Mouse (Mus musculus): ENCODE data around the gene Lrig2.
"Not testable (repeated sequence)": the region's sequence is repeated elsewhere in the genome, so short reads cannot be mapped to it uniquely, and the experiment has no call there.

The Lrig2 gene

DNA sequence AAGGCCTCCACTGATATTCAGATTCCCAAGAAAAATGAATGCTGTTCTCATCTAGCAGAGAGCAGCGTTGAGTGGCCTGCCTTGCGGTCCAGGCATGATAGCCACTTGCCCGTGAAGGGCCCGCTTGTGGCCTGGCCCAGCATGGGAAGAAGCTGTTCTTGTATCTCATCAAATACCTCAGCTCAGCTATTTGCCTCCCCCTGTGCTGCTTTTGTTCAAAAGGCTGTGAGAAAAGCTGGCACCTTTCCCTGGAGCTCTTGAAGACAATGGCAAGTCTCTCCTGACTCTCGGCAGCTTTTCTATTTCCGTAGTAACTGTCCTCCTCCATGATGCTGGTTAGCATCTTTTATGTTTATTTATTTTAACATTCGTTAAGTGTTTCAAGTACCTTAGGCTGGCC lies 74.1 kb downstream of the Lrig2 start:
- intact Hi-C loops (cut with DNase I), result loop anchor here (5.0 kb wide), 1 partner anchor 215 kb away; the partner anchor contains the start of gene Magi3

DNA sequence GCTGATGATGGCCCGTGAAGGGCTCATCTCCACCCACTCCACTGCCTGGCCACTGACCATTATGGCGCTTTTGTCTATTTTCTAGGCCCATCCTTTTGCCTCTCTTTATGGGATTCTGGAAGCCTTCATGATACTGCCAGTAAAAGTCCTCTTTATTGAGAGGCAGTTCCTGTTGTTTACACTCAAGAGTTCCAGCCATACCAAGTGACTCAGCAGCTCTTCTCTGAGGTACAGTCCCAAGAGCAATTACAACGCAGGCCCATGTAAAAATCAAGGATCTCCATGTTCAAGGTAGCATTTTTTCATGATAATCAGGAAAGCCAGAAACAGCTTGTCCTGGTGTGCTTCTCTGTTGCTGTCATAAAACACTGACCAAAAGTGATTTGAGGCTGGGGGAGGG lies 75.8 kb downstream of the Lrig2 start:
- intact Hi-C loops (cut with DNase I), result loop anchor here (5.0 kb wide), 1 partner anchor 214 kb away; the partner anchor contains the start of gene Magi3

DNA sequence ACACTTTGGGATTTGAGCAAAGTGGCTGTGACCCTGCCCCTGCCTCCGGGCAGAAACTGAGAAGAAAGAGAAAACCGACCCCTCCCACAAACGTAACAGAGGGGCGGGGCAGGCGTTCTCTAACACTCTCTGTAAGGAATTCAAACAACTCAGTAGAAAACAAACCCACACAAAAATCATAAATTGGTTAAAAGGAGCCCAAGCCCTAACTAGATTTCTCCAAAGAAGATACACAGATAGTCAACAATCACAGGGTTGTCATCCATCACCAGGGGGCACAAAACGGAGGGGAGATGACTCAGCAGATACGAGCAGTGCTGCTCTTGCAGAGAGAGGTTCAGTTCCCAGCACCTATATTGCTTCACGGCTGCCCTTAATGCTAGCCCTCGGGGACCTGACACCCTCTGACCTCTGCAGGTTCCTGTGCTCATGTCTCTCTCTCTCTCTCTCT lies 77.4 kb downstream of the Lrig2 start:
- intact Hi-C loops (cut with DNase I), result no loop called here

DNA sequence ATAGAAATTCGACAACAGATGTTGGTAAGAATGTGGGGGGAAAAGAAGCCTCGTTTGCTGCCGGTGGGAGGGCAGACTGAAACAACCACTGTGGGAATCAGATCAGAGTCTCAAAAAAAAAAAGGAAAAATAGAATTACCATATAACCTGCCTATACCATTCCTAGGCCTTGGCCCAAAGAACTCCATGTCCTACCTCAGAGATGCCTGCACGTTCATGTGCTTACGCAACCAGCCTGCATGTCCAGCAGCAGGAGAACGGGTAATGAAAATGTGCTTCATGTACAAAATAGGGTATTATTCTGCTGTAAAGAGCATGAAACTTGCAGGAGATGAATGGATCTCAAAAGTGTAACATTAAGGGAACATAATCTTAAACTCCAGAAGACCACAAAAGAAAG lies 79.1 kb downstream of the Lrig2 start:
- intact Hi-C loops (cut with DNase I), result no loop called here

DNA sequence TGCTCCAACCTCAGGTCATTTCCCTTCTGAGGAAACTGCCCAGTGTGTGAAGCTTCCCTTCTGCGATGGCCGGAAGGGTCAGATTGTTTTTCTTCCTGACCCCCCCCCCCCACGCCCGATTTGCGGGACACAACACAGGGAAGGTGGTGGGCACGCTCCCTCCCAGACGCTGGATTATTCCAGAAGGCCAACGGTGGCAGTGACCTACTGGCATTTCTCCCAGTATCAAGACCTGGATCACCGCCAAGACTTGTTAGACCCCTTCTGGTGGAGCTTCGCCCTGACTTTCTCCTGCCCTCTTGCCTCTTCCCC lies 79.9 kb downstream of the Lrig2 start:
- intact Hi-C loops (cut with DNase I), result no loop called here

DNA sequence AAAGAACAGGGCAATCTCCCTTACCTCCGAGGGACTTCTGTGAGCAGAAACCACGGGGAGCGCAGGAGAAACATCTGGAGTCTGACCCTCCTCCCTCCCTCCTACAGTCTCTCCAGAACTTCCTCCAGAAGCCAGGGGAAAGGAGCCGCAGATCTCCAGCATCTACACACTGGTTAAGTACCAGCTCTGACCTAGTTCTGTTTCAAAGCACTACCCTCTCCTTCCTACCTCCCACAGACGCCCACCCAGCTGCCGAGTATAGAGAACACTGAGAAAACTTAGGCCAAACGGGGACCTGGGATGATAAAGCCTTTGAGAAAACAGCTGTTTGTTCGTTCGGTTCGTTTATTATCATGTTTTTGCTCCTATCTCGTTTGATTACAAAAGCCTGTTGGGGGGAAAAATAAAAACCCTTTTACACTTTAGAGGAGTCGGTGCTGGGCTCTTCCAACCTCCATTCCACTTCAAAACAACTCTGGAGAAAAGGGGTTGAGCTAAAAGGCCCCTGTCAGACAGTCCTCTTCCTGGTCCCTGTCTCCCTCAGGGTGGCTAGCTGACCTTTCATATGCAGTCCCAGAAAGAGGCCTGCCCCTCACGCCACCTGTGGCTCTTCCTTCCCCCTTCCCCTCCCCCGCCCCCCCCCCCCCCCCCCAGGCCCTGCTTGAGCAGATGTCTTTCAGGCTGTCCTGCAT lies 80.4 kb downstream of the Lrig2 start:
- intact Hi-C loops (cut with DNase I), result no loop called here

DNA sequence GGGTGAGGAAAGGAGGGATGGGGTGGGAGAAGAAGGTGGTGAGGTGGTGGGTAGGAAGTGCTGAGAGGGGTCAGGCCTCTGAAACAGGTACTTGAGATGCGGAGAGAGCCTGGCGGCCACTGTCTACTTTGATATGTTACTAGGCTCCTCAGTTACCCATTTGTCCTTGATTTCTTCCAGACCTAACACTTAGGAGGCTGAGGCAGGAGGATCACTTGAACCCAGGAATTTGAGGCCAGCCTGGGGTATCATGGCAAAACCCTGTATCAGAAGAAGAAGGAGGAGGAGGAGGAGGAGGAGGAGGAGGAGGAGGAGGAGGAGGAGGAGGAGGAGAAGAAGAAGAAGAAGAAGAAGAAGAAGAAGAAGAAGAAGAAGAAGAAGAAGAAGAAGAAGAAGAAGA lies 84.4 kb downstream of the Lrig2 start:
- intact Hi-C loops (cut with DNase I), result not testable (repeated sequence)

DNA sequence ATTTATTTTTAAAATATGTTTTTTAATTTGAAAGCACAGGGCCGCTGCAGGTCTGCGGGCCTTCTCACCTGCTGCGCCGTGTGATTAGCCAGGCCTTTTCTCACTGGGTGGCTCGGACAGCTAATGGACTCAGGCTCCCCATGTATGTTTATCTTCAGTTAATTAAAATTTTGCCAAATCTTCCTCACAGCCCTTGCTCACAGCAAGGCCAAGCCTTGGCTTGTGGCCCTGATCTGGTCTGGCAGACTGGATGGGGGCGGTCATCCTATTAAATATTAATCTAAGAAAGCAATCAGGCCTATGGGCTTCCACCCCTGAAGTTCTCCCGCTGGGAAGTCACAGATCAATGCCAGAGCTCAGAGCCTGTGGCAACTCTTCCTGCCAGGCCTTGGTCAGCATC lies 87.4 kb downstream of the Lrig2 start:
- intact Hi-C loops (cut with DNase I), result no loop called here

DNA sequence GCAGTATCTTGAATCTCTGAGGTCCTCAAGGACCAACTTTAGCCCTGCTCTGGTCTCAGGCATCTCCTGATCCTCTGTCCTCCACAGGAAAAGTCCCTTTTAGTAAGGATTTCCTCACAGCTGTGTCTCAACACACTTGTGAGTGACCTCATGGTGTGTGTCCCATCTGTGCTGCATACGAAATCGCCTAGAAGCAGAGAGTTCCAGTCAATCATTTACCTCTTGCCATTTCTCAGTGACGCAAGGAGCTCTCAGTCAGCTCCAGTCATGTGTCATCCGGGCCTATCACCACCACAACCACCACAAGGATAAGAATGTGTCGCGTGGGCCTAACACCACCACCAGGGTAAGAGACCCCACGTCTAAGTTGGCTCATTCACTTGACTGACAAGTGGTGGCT lies 90.8 kb downstream of the Lrig2 start:
- intact Hi-C loops (cut with DNase I), result no loop called here

DNA sequence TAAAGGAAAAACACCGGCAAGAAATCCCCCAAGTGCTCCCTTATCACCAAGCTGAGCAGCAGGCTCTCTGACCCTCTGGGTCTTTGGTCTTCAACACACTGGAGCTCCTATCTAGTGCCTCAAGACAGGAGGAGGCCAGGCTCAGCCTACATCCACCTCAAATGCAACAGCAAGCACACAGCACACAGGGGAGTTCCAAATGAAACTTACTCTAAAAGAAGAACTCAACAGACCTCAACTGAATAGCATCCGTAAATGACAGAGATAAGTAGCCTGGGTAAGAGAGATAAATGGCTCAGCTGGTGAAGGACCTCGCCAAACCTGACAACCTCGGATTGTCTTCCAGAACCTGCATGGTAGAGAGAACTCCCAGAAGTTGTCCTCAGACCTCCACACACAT lies 91.7 kb downstream of the Lrig2 start:
- intact Hi-C loops (cut with DNase I), result no loop called here

DNA sequence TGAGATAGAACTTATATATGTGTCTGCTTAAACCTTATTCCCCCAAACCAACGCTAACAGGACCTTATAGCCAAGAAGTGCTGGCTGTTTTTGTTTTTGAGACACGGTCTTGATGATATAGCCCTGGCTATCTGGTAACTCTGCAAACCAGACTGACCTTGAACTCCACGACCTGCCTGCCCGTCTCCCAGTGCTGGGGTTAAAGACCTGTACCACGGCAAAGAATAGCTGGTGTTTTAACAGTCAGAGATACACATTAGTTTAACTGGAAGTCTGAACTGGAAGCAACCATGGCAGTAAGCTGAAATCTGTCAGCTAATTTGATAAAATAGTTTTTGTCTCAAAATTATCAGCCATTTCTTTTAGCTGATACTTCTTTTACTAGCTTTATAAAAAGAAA lies 94.9 kb downstream of the Lrig2 start:
- intact Hi-C loops (cut with DNase I), result no loop called here

DNA sequence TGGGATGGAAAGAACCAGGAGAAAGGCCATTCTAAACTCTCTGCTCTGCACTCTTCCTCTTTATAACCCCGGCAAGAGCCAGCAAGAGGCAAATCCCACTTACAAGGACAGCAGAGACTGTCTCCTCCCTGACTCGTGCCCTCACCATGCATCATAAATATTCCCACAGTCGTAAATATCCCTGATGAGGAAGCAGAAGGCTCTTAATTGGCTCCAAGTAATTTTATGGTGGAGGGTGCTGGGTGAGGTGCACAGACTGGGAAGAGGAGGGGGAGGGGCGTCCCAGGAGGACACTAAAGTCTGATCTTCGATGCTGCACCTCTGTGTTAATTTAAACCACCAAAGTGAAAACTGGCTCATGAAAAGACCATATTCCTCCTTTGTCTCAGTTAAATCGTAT lies 99.2 kb downstream of the Lrig2 start:
- intact Hi-C loops (cut with DNase I), result no loop called here

DNA sequence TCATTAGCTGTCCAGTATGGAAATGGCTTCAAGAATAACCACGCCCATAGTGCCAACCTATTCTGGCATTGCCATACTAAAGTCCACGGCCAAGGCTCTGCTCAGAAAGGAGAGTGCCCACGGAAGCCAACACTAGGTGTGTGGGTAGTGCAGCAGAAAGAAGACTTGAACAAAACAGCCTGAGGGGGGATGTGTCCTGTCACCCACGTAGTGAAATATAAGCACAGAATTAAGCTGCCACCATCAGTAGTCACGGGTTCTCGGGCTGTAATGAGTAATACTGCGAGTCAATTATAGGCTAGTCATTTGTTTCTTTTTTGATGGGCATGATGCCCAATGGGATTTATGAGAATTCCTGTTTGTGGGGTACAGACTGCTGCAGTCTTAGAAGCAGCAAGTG lies 104.2 kb downstream of the Lrig2 start:
- intact Hi-C loops (cut with DNase I), result no loop called here

DNA sequence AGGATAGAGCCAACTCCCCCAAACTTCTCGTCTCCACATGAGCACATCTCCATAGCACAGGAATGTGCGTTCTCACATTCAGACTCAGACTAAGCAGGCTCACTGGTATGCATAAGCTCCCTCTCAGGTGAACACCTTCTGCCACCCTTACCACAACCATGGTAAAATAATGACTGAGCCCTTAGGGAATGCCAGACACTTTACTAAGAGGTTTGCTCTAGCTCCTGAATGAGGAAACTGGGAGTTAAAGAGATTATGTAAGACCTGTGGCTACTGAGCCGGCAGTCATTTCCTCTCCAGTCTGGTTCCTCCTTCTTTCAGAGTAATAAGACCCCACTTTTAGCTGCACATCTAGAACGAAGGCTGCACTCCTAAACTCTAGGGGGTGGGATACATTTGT lies 108.1 kb downstream of the Lrig2 start:
- intact Hi-C loops (cut with DNase I), result no loop called here

DNA sequence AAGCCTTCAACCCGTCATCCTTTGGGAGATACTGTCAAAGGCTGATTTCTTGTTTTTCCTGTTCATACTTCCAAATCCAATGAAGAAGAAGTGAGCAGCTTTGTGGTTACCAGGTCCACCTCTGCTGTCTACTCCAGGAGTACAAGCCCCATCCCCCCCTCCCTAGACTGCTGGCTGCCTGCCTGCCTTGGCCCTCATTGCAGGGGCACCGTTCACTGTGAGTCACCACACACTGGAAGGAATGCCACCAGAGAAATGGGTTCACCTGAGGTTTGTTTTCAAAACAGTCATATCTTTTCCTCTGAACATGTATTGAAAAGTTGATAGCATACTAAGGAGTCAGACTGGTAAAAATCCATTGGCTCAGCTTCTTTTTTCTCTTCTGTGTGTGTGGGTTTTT lies 110.5 kb downstream of the Lrig2 start:
- intact Hi-C loops (cut with DNase I), result no loop called here

DNA sequence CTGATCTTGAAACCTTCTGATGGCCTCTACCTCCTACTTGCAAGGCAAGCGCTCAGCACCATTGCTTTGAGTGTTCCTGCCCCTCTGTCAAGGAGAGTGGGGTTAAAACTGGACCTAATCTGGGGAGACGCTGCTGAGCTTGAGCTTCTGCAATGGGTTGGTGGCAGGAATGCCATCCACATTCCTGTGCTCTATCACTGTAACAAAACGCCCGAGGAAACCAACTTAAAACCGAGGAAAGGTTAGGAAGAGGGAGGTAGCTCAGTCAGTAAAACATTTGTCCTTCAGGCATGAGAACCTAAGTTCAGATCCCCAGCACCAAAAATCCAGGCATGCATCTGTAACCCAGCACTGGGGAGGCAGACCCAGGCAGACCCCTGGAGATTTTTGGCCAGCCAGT lies 111.6 kb downstream of the Lrig2 start:
- intact Hi-C loops (cut with DNase I), result no loop called here

DNA sequence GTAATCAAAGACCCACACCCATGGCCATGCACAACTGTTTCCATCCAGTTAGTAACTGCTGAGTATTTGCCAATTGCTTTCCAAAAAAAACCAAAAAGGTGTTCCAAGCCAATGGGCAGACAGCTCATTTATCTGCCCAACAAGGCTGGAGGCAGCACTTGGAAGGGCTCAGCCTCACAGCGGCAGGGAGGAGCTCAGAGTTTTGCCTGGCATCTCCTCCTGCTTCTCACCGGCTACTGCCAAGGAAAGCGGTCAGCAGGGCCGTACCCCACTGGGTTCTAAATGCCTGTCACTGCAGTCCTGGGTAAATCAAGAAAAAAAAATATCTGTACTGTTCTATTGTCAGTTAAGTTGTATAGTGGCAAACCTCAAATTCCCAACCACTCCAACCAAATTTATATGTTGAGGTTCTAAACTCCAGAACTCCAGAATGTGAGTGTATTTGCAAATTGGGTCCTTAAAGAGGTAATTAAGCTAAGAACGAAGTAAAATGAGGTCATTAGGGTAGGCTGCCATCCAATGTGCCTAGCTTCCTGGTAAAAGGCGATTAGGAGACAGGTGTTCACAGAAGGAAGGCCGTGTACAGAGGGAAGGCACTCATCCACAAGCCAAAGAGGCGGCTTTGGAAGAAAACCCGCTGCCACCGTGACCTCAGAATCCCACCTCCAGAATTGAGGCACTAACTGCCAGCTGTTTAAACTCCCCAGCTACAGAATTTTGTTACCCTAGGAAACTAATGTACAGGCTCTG lies 112.2 kb downstream of the Lrig2 start:
- intact Hi-C loops (cut with DNase I), result no loop called here

DNA sequence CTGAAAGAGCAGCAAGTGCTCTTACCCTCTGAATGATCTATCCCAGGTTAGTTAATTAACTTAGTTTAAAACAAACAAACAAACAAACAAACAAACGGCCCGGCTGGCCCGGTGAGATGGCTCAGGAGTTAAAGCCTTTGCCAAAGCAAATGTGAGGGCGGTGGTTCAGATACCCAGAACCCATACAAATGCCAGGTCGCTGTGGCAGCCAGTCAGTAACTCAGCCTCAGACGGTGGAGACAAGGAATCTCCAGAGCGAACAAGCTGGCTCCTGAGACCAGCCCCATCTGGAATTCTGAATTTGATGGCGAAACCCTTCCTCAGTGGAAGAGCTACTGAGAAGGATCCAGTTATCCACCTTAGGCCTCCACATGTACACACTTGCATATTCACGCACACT lies 114.4 kb downstream of the Lrig2 start:
- intact Hi-C loops (cut with DNase I), result no loop called here

DNA sequence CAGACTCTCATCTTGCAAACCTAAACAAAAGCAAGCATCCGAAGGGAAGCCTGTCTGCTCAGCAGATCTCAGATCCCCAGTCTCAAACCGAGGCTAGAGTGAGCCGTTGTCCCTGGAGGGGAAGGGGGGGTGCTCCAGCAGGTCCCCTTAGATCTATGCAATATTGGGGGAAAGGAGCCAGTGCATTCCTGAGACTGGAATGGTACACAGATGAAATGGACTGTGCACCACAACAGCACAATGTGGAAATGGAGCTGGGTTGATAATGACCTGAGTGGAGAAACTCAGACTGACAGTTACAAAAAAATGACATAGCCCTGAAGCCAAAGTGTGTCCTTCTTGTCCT lies 115.0 kb downstream of the Lrig2 start:
- intact Hi-C loops (cut with DNase I), result no loop called here

DNA sequence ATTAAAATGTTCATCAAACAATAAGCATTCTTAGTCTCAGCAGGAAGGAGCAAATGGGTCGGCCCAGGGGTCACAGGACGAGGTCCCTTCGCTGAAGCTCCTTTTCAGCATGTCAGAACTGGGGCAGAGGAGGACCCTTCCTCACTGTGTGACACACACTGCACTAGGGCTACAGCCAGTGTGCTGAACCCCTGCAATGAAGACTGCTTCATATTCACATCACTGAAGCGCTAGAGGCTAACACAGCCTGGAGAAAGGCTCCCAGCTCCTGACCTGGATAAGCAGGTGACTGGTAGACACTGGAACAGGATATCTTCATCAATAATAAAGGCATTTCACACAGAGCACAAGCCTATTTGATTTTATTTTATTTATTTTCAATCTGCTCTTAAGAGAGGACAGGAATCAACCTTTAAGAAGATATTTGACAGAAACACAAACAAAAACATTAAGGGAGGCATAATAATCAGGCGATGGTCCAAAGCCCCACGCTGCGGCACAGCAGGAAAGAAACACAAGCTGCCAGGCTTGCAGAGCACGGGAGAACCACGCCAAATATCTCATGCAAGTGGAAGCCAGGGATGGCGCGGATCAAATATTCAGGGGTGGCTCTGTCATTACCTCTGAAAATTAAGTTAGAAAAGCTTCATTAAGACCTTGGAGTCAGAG lies 115.5 kb downstream of the Lrig2 start:
- intact Hi-C loops (cut with DNase I), result no loop called here

DNA sequence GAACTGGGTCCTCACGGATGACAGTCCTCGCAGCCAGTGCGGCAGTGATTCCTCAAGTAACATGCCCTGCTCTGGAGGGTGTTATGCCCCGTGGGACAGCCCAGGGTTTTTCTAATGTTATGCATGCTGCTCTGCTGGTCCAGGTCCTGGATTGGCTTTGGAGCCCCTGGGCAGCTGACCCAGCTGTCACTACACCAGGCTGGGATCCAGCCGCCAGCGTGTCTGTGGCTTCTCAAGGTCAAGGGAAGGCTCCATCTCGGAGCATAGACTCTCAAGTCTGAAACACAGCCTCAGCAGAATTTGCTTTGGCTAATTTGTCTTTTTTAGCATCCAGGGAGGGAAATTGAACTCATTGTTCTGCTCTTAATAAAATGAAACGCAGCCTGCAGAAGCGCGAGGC lies 121.6 kb downstream of the Lrig2 start:
- intact Hi-C loops (cut with DNase I), result no loop called here

DNA sequence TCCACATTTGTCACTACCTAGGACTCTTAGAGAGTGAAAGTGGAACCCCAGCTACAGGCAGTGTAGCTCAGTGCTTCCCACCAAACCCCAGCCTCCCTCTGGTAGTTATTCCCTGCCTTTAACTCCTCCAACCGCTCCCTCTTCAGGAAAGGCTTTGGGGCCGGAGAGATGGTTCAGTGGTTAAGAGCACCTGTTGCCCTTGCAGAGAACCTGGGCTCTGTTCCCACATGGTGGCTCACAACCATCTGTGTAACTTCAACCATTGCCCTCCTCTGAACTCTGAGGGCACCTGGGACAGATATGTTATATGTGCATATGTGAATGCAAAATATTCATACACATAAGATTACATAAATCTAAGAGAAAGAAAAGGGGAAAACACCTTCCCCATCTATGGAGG lies 122.3 kb downstream of the Lrig2 start:
- intact Hi-C loops (cut with DNase I), result no loop called here

DNA sequence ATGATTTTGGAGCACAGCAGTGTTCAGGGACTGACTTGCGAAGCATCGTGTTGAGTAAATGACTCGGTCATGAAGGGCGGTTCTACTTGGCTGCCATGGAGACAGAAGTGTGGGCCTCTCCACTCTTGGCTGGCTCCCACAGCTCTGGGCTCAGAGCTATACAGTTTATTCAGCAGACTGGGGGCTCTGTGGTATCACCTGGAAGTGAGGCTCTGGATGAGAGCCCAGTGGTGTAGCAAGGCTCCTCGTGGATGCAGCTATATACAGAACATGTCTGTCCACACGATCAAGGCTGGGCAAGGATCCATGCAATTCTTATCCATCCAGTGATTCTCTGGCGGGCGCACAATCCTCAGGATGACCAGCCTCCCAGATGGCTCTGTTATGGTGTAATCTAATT lies 126.1 kb downstream of the Lrig2 start:
- intact Hi-C loops (cut with DNase I), result no loop called here
